Mouse (Mus musculus) myocyte (in vitro differentiated cells): Measurements from ENCODE around the gene Rimbp3. TPM values are rescaled to one million over a fixed set of nuclear protein-coding genes. Genes with fewer than 3 reads are reported as not detected.
A peak's percentile ranks its signal among the peaks of the same experiment; 100 is the strongest.
"Not testable (repeated sequence)": the region's sequence is repeated elsewhere in the genome, so short reads cannot be mapped to it uniquely, and the experiment has no call there.

ENCODE experiments used
- H3K27me3 ChIP-seq: one replicate; pipeline ENCODE4 v1.6.1; 2011; ENCODE audit not compliant: control insufficient read depth, insufficient read depth, insufficient read length
- H3K36me3 ChIP-seq: one replicate; pipeline ENCODE4 v1.6.1; 2011; ENCODE audit not compliant: control insufficient read depth, insufficient read depth
- H3K4me2 ChIP-seq: one replicate; pipeline ENCODE4 v1.6.1; 2011; ENCODE audit warnings: low read depth, control low read depth
- H3K4me3 ChIP-seq: one replicate; pipeline ENCODE4 v1.5.1; 2011; ENCODE audit warnings: mild to moderate bottlenecking, control low read depth, moderate library complexity
- H3K79me2 ChIP-seq: one replicate; pipeline ENCODE4 v1.6.1; 2011; ENCODE audit not compliant: control insufficient read depth, insufficient read depth
- H3ac ChIP-seq: one replicate; pipeline ENCODE4 v1.6.1; 2011; ENCODE audit not compliant: control insufficient read depth, insufficient read length
- CEBPB ChIP-seq: IDR thresholded peaks from 2 replicates; pipeline ENCODE4 v1.6.1; 2011; ENCODE audit warnings: mild to moderate bottlenecking, moderate library complexity; ENCODE audit not compliant: poor library complexity, insufficient read depth, severe bottlenecking
- E2F4 ChIP-seq: IDR thresholded peaks from one replicate; pipeline ENCODE4 v1.6.1; 2011; ENCODE audit warnings: mild to moderate bottlenecking, control low read depth, moderate library complexity; ENCODE audit not compliant: insufficient read depth
- MAX ChIP-seq: IDR thresholded peaks from one replicate; pipeline ENCODE4 v1.6.1; 2011; ENCODE audit warnings: low read depth, mild to moderate bottlenecking, control low read depth
- MYOD1 ChIP-seq, 3 experiments: IDR thresholded peaks; one replicate each; pipeline ENCODE4 v1.6.1; 2011; ENCODE audit warnings: control low read depth in 2 of 3, low read depth in 2 of 3, mild to moderate bottlenecking in 2 of 3, moderate library complexity in 1 of 3; ENCODE audit not compliant: insufficient read length in 2 of 3, control insufficient read depth in 1 of 3
- MYOG ChIP-seq, 3 experiments: IDR thresholded peaks; one replicate each; pipeline ENCODE4 v1.6.1; 2011; ENCODE audit warnings: control low read depth in 2 of 3, low read depth in 2 of 3, mild to moderate bottlenecking in 2 of 3; ENCODE audit not compliant: insufficient read length in 2 of 3, control insufficient read depth in 1 of 3, insufficient read depth in 1 of 3
- POLR2A ChIP-seq: IDR thresholded peaks from one replicate; pipeline ENCODE4 v1.6.1; 2011; ENCODE audit warnings: low read depth, mild to moderate bottlenecking, control low read depth, moderate library complexity; ENCODE audit not compliant: insufficient read length
- POLR2AphosphoS2 ChIP-seq: IDR thresholded peaks from one replicate; pipeline ENCODE4 v1.6.1; 2011; ENCODE audit warnings: low read depth, control low read depth; ENCODE audit not compliant: insufficient read length
- REST ChIP-seq: IDR thresholded peaks from one replicate; pipeline ENCODE4 v1.6.1; 2011; ENCODE audit warnings: mild to moderate bottlenecking, control low read depth, moderate library complexity; ENCODE audit not compliant: insufficient read depth, insufficient read length
- SRF ChIP-seq: IDR thresholded peaks from one replicate; pipeline ENCODE4 v1.6.1; 2011; ENCODE audit warnings: low read depth; ENCODE audit not compliant: control insufficient read depth, insufficient read length
- TCF12 ChIP-seq: IDR thresholded peaks from one replicate; pipeline ENCODE4 v1.6.1; 2011; ENCODE audit warnings: mild to moderate bottlenecking, control low read depth; ENCODE audit not compliant: poor library complexity, insufficient read depth, severe bottlenecking
- TCF3 ChIP-seq: IDR thresholded peaks from one replicate; pipeline ENCODE4 v1.6.1; 2011; ENCODE audit warnings: low read depth, control low read depth; ENCODE audit not compliant: insufficient read length
- USF1 ChIP-seq: IDR thresholded peaks from one replicate; pipeline ENCODE4 v1.6.1; 2011; ENCODE audit warnings: low read depth, mild to moderate bottlenecking, control low read depth, moderate library complexity
- polyA plus RNA-seq: library from polyadenylated mRNA; unstranded; fragments of >200 nt; fragmentation: generic; extraction: Trizol; gene quantifications from one replicate; pipeline ENCODE4 v1.2.1, GENCODE M21; 2012; ENCODE audit warnings: missing spikeins

Rimbp3 gene
- 0.07 TPM for polyA plus RNA-seq

- Histone ChIP-seq H3ac (peak within 1 kb of the TSS; percentile 1), H3K4me2 (peak within 1 kb of the TSS; percentile 98), H3K36me3 (no peaks in the 10 kb centered on the region), H3K4me3 (peak within 1 kb of the TSS; percentile 23), H3K27me3 (no peaks in the 10 kb centered on the region), H3K79me2 (no peaks in the 10 kb centered on the region)
- TF ChIP-seq TCF3 (peak; percentile 100), USF1 (no peak), SRF (peak; percentile 24), MYOG (IDR thresholded peaks at IDR 0.05; ENCODE audit: control insufficient read depth in 1 of 3, insufficient read depth in 1 of 3, insufficient read length in 2 of 3, low read depth in 2 of 3) (peak; percentile 93 to 100 (median 98)), MYOD1 (IDR thresholded peaks at IDR 0.05; ENCODE audit: control insufficient read depth in 1 of 3, insufficient read length in 2 of 3, low read depth in 2 of 3) (peak in 2 of 3 experiments; percentile 94 to 99), MAX (no peak), POLR2AphosphoS2 (no peak), CEBPB (no peak), TCF12 (peak; percentile 90)
Observed at GRCm38 (mm10) chr16:17208389-17209361, at the start of gene Rimbp3. TSS of gene Rimbp3 (plus strand) at chr16:17208603.

GRCm38 (mm10) chr16:17165478-17165877, 42.9 kb upstream of the Rimbp3 start:
- H3K4me2 ChIP-seq, H3K27me3 ChIP-seq, H3K4me3 ChIP-seq, H3ac ChIP-seq: not testable (repeated sequence)
- peaks cover 79% of the 10 kb centered on the region for H3K79me2 ChIP-seq
- peaks cover 33% of the 10 kb centered on the region for H3K36me3 ChIP-seq

- Histone ChIP-seq H3K4me3 (no peak overlapping the region), H3K79me2 (peaks cover 94% of the 10 kb centered on the region), H3ac (no peak overlapping the region), H3K27me3 (no peaks in the 10 kb centered on the region), H3K4me2 (no peak overlapping the region), H3K36me3 (peaks cover 33% of the 10 kb centered on the region)
- TF ChIP-seq MYOG (IDR thresholded peaks at IDR 0.05; ENCODE audit: control insufficient read depth in 1 of 3, insufficient read depth in 1 of 3, insufficient read length in 2 of 3, low read depth in 2 of 3) (no peak), SRF (no peak), POLR2A (no peak), MAX (no peak), TCF3 (no peak), CEBPB (no peak), REST (no peak), E2F4 (no peak), POLR2AphosphoS2 (no peak), MYOD1 (IDR thresholded peaks at IDR 0.05; ENCODE audit: control insufficient read depth in 1 of 3, insufficient read length in 2 of 3, low read depth in 2 of 3) (no peak), USF1 (no peak), TCF12 (no peak)
Observed at GRCm38 (mm10) chr16:17167179-17167578, 41.2 kb upstream of the Rimbp3 start.

GRCm38 (mm10) chr16:17168049-17168448, 40.4 kb upstream of the Rimbp3 start:
- Histone ChIP-seq H3K79me2 (peaks cover 94% of the 10 kb centered on the region), H3K4me3 (no peak overlapping the region), H3K27me3 (no peaks in the 10 kb centered on the region), H3K4me2 (no peak overlapping the region), H3ac (no peak overlapping the region), H3K36me3 (peaks cover 33% of the 10 kb centered on the region)
- TF ChIP-seq REST = no peak
- TF ChIP-seq MYOD1 (IDR thresholded peaks at IDR 0.05; ENCODE audit: control insufficient read depth in 1 of 3, insufficient read length in 2 of 3, low read depth in 2 of 3) = no peak
- TF ChIP-seq TCF12 = no peak
- no peak for TF ChIP-seq CEBPB
- no peak for TF ChIP-seq POLR2A
- no peak for TF ChIP-seq E2F4
- TF ChIP-seq MAX = no peak
- TF ChIP-seq MYOG (IDR thresholded peaks at IDR 0.05; ENCODE audit: control insufficient read depth in 1 of 3, insufficient read depth in 1 of 3, insufficient read length in 2 of 3, low read depth in 2 of 3) = no peak
- no peak for TF ChIP-seq SRF
- no peak for TF ChIP-seq USF1
- no peak for TF ChIP-seq TCF3
- TF ChIP-seq POLR2AphosphoS2 = no peak

- no peak overlapping the region for H3K4me3 ChIP-seq
- H3K27me3 ChIP-seq = no peaks in the 10 kb centered on the region
- no peak overlapping the region for H3K4me2 ChIP-seq
- H3K79me2 ChIP-seq = peaks cover 89% of the 10 kb centered on the region
- peaks cover 28% of the 10 kb centered on the region for H3K36me3 ChIP-seq
- TF ChIP-seq MYOD1 (IDR thresholded peaks at IDR 0.05; ENCODE audit: control insufficient read depth in 1 of 3, insufficient read length in 2 of 3, low read depth in 2 of 3) = no peak
- no peak for TF ChIP-seq POLR2A
- H3ac ChIP-seq = no peak overlapping the region
Observed at GRCm38 (mm10) chr16:17175765-17176164, 32.6 kb upstream of the Rimbp3 start.
